Mouse (Mus musculus): ENCODE data around the gene Mmab. TPM values are rescaled to one million over a fixed set of nuclear protein-coding genes. Genes with fewer than 3 reads are reported as not detected.
A peak's percentile ranks its signal among the peaks of the same experiment; 100 is the strongest.

Mmab gene
- total RNA-seq (2022) = 10 to 100 TPM; 19.0 to 20.6 (median 19.4) TPM

DNA sequence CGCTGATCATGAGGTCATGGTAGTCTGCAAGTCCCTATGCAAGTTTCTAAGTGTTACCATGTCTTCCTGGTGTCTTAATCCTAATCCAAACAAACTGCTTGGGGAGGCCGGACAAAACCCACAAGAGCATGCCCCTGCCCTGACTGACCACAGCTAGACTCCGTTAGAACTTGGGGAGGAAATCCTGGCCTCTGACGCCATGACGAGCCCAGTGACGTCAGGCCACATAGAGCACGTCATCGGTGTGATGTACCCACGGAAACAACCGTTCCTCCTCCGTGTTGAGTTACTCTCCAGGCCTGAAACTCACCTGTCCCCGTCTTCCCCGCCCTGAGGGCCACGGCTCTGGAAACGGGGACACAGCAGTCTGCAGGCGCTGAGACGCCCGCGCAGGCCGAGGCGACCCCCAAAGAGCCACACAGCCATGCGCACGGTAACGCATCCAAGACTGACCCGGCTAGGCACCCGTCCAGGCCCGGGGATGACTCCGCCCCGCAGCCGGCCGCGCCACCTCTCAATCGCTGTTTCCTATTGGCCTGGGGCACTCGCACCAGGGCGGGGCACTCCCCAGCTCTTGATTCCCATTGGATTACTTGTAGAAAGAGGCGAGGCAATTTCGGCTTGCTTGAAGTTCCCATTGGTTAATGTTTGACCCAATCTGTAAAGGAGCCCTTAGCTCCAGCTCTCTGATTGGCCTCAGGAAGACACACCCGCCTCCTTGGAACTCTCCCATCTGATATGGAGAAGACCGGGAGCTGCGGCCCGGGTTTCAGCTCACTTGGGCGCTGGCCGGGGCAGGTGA lies at the start of gene Mmab, which contains the start of gene Mvk:
Gene Mmab, minus strand, starts transcription at position 495 of the 802 bp plus-strand sequence.
Gene Mvk, plus strand, starts transcription at position 704 of the 802 bp plus-strand sequence.
- peak; percentile 98 to 99 for DNase-seq (ENCODE audit: low spot score in 2 of 2)

DNA sequence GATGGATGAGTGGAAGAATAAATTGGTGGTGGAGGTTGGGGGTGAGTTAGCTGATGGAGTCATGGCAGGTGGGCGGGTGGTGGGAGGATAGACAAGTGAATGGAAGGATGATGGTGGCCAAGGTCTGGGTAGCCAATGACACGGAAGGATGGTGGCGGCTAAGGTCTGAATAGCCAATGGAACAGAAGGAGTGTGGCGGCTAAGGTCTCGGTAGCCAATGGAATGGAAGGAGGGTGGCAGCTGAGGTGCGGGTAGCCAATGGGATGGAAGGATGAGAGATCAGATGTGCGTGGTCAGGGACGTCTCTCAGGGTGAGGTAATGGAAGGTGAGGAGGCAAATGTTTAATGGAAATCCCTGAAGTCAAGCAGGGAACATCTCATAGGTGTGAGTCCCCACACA lies 46.4 kb upstream of the Mmab start:
- no peak for DNase-seq (ENCODE audit: low spot score in 2 of 2)

DNA sequence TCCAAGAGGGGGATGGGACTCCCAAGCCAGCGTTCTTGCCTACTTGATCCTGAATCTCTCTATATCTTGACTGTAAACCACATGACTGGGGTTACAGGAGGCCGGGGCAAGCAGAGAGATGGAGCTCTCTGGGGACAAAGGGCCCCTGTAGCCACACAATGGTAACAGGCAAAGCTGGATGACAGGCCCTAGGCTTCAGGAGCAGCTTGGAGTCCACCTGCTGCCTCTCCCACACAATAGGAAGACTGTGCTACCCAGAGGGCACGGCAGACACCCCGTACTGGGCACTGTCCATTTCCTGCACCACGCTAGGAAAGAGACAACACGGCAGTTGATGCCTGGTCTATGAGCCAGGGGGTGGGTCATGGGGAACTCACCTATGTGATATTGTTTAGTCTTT lies 45.7 kb upstream of the Mmab start:
- peak; percentile 21 to 51 for DNase-seq (ENCODE audit: low spot score in 2 of 2)

DNA sequence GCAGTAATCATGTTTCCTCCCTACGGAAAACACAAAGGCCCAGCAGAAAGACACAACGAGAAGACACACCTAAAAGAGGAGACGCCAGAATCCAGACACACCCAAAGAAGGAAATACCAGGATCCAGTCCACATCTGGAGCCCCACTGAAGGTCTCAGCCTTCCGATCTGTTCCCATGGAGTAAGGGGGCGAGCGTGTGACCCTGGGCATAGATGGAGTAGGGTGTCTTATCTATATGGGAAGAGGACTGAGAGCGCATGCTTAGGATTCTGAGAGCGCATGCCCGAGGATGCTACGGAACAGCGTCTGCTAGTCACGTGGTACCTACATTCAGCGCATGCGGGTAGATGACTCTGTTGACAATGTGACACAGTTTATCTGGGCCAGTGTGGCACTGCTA lies 41.8 kb upstream of the Mmab start:
- no peak for DNase-seq (ENCODE audit: low spot score in 2 of 2)

DNA sequence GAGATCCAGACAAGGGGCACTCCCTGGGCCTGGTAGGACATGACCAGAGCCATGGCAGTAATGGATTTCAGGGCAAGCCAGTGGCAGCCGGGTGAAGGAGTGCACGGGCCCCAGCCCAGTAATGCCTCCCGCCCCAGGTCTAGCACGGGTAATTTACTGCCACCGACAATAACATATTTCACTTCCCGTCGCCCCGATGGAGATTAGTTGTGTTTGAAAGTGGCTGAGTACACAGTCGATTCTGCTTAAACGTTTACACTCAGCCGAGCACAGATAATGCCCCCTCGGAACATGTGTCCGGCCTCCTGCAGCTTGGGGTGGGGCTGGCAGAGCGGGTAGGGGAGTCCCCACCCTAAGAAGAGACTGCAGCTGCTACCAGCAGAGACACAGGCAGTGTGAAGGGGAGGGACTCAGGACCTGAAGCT lies 38.7 kb upstream of the Mmab start:
- DNase-seq (ENCODE audit: low spot score in 2 of 2) = no peak

DNA sequence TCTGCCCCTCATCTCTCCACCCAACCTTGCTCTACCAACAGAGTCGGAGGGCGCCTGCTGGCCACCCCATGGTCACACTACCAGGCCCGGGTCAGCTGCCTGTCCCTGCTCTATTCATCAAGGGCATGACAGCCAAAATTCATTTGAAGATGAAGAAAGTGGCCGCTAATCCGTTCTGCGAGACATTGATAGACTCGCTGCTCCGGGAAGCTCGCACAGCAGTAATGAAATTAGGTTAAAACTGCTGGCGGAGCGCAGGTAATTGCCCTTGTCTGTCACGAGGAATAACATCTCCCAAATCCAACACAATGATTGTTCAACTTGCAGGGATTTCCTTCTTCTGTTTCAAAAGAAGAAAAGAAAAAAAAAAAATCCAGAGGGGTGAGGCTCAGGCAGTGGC lies 34.4 kb upstream of the Mmab start:
- DNase-seq (ENCODE audit: low spot score in 2 of 2) = no peak

DNA sequence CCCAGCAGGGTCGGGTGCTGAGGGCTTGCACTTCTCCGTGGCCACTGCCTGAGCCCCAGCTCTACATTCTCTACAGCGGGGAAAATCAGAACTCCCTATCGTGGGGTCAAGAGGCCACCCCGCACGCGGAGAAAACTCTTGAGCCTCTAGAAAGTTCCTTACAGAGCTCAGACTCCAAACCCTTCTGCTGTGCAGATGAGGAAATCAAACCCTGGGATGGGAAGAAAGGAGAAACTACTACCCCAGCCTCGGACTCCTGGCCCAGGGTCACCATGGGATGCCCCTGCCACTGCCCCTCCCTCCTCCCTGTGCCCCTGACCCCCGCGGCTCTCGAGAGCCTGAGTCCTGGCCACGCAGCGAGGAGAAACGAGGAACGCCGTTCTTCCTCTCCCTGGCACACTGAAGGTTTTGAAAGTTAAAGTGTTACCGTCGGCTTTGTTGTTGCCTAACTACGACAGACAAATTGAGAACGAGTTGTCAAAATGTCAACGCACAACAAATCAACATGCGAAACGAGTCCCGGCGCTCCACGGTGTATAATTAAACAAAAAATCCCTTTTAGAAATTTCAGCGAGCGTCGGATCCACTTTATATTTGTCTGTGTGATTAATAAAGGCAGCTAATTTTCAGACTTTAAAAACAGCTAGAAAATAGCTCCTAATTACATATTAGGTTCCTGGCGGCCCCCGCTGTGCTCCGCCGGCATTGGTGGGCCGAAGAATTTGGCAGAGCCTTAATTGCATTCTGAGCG lies 31.1 kb upstream of the Mmab start:
- peak; percentile 28 to 49 for DNase-seq (ENCODE audit: low spot score in 2 of 2)

DNA sequence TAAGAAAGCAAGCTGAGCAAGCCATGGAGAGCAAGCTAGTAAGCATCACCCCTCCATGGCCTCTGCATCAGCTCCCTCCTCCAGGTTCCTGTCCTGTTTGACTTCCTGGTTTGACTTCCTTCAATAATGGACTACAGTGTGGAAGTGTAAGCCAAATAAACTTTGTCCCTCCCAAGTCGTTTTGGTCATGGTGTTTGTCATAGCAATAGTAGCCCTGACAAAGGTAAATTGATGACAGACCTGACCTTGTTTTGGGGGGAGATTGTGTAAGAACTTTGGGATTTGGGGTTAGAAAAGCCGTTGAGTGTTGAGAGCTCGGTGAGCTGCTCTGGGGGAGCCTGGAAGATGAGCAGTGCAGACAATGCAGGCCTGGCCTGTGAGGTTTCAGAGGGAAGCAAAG lies 26.5 kb upstream of the Mmab start:
- DNase-seq (ENCODE audit: low spot score in 2 of 2) = no peak

DNA sequence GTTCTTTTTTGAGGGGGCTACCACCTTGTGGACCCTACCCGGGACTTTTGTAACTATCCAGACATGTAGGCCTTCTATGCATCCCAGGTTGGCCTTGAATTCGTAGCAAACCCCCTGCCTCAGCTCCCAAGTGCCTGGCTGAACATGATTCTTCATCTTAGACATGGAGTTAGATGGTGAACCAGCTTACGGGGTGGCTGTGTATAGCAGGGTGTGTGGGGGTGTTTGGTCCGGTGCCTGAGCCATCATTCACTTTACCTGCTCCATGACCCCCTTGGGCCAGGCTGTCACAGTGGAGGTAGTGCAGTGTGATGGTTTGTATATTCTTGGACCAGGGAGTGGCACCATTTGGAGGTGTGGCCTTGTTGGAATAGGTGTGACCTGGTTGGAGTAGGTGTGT lies 24.1 kb upstream of the Mmab start:
- DNase-seq (ENCODE audit: low spot score in 2 of 2) = no peak

DNA sequence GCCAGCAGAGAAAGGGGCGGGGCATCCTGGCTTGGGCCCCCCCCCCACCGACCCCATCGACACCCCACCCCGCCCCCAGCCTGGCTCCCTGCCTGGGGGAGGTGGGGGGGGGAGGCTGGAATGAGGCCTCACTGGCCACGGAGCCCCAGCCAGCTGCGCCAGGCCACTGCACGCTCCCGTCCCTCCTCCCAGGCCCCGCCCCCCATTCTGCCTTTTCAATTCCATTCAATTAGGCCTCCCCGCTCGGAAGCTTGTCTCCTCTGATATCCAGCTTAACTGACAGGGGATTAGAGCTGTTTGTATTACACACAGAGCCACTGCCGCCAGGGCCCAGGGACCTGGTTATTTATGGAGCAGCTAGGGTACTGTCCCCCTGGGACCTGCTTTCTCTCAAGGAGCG lies 23.6 kb upstream of the Mmab start:
- DNase-seq (ENCODE audit: low spot score in 2 of 2) = peak; percentile 50 to 64

DNA sequence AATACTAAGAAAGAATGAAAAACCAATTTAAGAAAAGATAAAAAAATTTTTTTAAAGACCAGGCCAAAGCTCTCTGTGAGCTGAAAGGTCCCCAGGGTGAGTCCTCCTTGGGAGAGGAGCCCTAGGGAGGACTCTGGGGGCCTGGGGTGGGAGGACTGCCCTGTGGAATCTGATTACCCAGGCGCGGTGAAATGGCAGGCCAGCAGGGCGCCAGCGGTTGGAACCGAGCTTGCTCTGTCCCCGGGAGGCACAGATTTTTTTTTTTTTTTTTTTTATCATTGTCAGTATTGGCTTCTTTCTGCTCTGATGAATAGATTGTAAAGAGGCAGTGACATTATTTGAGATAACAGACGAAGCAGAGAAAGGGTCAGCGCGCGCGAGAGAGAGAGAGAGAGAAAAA lies 23.2 kb upstream of the Mmab start:
- no peak for DNase-seq (ENCODE audit: low spot score in 2 of 2)

DNA sequence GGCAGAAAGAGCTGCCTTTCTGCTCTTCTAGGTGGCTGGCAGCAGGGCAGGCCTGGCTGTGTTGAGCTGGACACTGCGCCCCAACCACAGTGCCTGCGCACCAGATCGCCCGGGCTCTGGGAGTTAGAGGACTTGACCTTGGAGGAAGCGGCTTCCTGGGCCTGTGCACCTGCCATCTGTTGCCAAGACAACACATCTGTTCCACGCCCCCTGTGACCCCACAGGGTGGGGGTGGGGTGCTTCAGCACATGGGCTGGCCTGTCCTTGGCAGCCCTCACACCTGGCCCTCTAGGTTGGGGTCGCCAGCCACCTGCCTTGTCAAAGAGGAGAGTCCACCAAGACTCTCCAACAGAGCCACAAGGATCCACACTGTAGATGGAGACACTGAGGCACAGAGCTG lies 21.8 kb upstream of the Mmab start:
- DNase-seq (ENCODE audit: low spot score in 2 of 2) = no peak

DNA sequence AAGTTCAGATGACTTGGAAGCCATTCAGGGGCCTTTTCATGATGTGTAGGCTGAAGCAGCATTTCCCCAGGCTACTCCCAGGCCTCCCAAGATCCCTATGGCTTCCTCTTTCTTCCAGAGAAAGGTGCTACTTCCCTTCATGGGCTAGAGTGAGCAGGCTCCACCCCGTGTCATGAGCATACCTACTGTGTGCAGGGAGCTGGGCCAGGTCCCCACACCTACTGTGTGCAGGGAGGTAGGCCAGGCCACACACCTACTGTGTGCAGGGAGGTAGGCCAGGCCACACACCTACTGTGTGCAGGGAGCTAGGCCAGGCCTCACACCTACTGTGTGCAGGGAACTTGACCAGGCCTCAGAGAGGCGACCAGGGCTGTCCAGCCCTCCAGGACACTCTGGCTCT lies 20.7 kb upstream of the Mmab start:
- no peak for DNase-seq (ENCODE audit: low spot score in 2 of 2)

DNA sequence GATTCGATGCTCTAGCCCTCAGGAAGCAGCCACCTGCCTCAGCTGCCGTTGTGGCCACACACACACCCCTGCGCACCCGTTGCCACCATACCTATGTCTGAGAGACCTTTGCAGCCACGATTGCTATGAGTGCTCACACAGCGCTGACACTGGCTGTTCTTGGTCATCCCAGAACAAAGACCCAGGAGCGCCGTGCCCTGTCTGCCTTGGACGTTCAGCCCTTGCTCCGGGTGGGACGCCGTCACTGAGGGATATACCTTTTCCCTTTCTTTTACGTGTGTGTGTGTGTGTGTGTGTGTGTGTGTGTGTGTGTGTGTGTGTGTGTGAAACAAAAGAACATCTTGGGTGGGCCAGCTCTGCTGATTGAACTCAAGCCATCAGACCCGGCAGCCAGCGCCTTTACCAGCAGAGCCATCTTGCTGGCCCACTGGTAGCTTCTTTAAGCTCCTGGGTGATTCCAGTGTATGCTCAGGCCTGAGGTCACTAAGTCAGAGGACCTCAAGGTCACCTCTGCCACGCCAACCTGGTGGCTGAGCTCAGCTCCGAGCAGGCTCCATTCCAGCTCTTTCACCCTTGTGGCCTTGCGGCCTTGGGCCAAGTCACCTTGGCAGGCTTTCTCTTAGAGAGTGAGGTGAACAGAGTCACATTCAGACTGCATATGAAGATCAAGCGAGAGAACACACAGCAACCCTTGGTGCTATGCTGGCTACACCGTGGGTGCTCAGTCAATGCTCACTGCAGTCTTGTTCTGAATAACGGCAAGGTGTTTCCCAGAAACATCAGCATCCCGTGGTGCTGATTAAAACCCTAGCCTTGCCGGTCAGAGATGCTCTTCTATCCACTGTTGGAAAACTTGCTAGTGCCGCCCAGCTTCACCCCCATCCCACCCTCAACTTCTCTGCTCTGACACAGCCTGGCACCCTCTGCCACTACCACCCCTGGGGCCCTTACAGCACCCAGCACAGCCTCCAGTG lies 18.5 kb upstream of the Mmab start:
- DNase-seq (ENCODE audit: low spot score in 2 of 2) = no peak

DNA sequence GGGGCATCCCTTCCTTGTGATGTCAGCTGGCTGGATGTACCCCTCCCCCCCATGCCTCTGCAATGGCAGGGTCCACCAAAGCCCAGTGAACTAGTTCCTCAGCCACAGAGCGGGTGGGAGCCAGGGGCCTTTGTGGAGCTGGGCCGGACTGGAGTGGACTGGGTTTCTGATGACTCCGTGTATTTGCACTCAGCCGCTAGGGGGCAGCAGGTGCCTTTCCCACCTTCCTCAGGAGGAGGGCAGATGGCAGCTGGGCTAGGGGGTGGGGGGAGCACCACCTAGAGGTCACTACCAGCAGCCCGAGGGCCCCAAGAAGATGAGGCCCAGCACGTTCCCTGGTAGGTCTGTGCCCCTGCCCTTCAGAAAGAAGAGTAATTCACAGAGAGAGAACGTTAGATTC lies 17.4 kb upstream of the Mmab start:
- DNase-seq (ENCODE audit: low spot score in 2 of 2) = peak; percentile 68 to 77

DNA sequence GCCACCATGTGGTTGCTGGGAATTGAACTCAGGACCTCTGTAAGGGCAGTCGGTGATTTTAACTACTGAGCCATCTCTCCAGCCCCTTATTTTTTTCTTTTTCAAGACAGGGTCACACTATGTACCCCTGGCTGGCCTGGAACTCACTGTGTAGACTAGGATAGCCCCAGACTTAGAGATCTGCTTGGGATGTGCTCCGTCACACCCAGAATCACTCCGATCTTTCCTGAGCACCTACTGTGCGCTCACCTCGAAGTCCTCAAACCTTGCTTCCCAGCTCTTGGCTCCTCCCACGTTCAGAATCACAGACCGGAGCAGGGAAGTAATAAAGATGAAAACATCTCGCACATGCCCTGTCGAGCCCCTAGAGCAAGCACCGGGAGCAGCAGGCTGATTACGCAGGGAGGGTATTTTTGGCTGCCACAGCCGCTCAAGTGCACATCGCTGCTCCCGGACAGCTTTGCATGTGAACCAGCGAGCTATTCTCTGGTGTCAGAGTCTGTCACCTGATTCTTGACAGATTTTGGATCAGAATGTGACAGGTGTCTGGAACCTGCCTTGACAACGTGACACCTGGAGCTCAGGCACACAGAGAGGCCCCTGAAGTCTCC lies 13.2 kb upstream of the Mmab start:
- DNase-seq (ENCODE audit: low spot score in 2 of 2) = no peak

DNA sequence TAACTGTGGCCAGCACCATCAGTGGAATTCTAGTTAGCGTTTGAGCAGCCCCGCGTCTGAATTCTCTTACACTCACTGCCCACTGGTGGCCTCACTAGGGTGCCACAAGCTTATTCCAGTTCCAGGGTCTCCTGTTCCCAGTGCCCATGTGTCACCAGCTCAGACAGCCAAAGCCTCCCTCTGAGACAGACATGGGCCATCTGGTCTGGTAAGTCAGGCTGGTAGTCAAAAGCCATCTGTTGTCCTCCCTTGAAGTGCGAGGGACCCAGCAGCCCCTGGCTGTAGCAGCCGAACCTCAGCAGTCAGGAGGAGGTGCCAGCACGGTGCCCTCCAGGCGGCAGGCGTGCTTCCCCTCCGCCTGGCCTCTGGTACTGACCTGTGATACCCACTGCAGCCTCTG lies 12.4 kb upstream of the Mmab start:
- DNase-seq (ENCODE audit: low spot score in 2 of 2) = no peak

DNA sequence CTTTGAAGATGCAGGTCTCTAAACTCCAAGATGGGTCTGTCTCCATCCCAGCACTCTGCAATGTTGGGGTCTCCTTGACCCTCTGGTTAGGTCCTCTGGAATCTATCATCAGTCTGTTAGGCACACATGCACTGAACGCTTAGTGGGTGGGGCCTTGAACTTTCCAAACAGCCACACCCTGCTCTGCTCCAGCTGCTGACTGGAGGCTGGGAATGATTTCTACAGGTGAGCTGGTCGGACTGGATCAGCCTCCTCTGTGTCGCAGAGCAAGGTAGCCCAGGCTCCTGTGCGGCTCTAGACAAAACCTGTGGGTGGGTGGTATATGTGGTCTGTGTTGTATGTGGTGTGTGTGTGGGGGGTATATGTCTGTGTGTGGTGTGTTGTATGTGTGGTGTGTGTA lies 5.2 kb upstream of the Mmab start:
- no peak for DNase-seq (ENCODE audit: low spot score in 2 of 2)

DNA sequence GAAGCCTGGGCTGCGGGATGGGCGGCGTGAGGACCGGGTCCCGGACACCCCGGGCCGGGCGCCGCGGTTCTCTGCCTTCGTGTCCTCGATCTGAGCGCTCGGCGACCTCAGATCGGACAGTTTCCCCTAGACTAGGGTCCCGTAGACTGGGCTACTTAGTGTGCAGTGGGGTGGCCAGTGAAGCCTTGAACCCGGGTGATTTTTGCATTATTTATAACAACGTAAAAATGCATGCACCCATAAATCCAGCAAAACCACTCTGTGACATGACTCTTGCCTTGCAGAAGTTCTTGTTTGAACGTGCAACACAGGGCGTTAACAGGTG lies 470 bp upstream of the Mmab start:
- DNase-seq (ENCODE audit: low spot score in 2 of 2) = no peak

DNA sequence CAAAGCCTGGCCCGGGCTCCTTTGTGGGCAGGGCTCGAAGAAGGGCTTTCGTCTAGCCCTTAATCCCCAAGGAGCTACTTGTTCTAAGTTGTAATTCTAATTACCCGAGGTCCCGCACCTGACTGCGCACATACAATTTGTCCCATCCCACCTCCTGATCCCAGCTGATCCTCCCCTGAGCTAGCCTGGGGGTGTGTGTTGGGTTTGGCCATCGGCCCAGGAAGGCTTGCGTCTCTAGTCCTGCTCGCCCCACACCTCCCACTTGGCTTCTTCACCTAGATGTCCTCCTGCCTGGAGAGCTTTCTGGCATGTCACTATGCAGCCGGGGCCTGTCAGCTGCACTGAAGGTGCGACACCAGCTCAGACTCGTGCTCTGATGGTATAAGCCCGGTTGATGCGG lies 8.3 kb downstream of the Mmab start:
- no peak for DNase-seq (ENCODE audit: low spot score in 2 of 2)

DNA sequence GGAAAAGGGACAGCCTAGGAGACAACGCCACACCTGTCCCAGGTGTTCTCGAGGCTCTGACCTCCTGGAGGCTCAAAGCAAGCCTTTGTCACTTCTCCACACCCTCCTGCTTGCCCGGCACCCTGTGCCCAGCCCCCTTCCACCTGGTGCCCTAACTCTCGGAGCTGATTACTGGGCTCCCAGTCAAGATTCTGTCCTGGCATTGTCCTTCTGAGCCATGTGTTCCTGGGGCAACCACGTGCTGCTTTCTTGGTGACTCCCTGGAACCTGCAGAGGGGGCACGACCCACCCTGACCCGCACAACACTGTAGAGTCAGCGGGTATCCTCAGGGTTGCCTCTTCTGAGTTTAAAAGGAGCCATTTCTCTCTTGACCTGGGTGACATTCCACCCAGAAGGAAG lies 9.5 kb downstream of the Mmab start:
- no peak for DNase-seq (ENCODE audit: low spot score in 2 of 2)
